In the genomic region with DNA sequence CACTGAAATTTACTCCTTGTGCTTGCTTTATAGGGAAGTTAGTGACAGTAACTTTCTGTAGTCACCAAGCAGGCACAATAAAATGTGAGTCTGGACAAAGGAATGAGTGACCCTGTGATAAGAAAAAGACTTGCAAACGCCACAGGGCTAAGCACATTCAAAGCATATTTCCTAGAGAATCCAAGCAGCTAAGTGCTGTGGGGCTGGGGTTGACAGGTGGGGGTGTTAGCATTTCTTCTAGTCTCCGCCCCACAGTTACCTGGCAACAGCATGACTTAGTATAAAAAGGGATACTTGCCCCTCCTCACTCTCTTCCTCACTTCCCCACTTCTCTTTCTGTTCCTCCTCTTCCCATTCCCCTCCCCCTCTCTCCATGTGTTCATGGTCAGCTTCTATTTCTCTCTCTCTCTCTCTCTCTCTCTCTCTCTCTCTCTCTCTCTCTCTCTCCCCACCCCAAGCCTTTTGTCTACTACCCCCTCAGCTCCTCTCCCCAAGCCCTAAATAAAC, we compare ENCODE assay signal across 33 mouse cellular contexts. TPM values are rescaled to one million over a fixed set of nuclear protein-coding genes. Genes with fewer than 3 reads are reported as not detected.
DNase-seq lines count a peak whose midpoint lies in the region; ATAC-seq lines count a peak whose summit lies in the region.
"Had no signal": no experiment of that assay in that cellular context is flagged by ENCODE, and none has a peak within 500 bp of the region (broad histone marks: within the 10 kb centered on the region; RNA-seq: fewer than 3 reads in every experiment).

No protein-coding gene starts in this region.

- no peak for ATAC-seq in embryonic facial prominence, embryonic 14.5 days (ENCODE audit: low read depth)
- ATAC-seq in granulocyte monocyte progenitor cell, adult 5-6 weeks (replicated peaks; ENCODE audit: poor library complexity, severe bottlenecking), result peak; percentile 72
- peak; percentile 50; the same call in 1 of the 2 replicates for ATAC-seq in megakaryocyte progenitor cell, adult 5-6 weeks (replicated peaks; ENCODE audit: poor library complexity)
- ATAC-seq in heart, embryonic 11.5 days (replicated peaks; ENCODE audit: insufficient number of reproducible peaks, low FRiP score, low TSS enrichment), result no peak
- ATAC-seq: forebrain, embryonic 15.5 days; hindbrain, embryonic 16.5 days; intestine, embryonic 16.5 days; midbrain, embryonic 16.5 days had no signal

- peak; percentile 4 for DNase-seq in embryonic facial prominence, embryonic 14.5 days (ENCODE audit: low spot score)
- no peak for DNase-seq in embryonic facial prominence, embryonic 10.5 days (ENCODE audit: low spot score)
- peak; percentile 20 for DNase-seq in lung, postnatal 14 days
- DNase-seq in left cerebral cortex, adult 11 months (ENCODE audit: low spot score), result no peak
- DNase-seq in adrenal gland, adult 18-20 months (ENCODE audit: low spot score in 2 of 2), result no peak
- DNase-seq: adrenal gland, adult 2 months; cerebellum, adult 2 months; cerebellum, postnatal 25 days; gastrocnemius, postnatal 36 days; heart, adult 2 months; heart, postnatal 14 days; kidney, adult 9 months; kidney, postnatal 14 days; layer of hippocampus, adult 9-11 months; thymus, adult 2 months; thymus, postnatal 36 days had no signal

- no peaks in the 10 kb centered on the region for H3K9me3 ChIP-seq in embryonic facial prominence, embryonic 14.5 days (ENCODE audit: control insufficient read depth, low read length)
- no peaks in the 10 kb centered on the region for H3K9me3 ChIP-seq in embryonic facial prominence, embryonic 10.5 days
- H3K9me3 ChIP-seq in heart, embryonic 11.5 days (replicated peaks; ENCODE audit: control insufficient read depth, low read length), result no peaks in the 10 kb centered on the region
- H3K9me3 ChIP-seq: embryonic facial prominence, embryonic 12.5 days; forebrain, embryonic 10.5 days; forebrain, embryonic 15.5 days; heart, embryonic 13.5 days; limb, embryonic 12.5 days; liver, embryonic 15.5 days had no signal

- no peaks in the 10 kb centered on the region for H3K27me3 ChIP-seq in embryonic facial prominence, embryonic 14.5 days (replicated peaks; ENCODE audit: control insufficient read depth, insufficient read depth, low read length)
- H3K27me3 ChIP-seq in embryonic facial prominence, embryonic 10.5 days (replicated peaks; ENCODE audit: low read depth, poor library complexity, severe bottlenecking), result no peaks in the 10 kb centered on the region
- H3K27me3 ChIP-seq in heart, embryonic 11.5 days (ENCODE audit: control insufficient read depth, insufficient read depth, low read length), result no peaks in the 10 kb centered on the region
- H3K27me3 ChIP-seq: embryonic facial prominence, embryonic 12.5 days; forebrain, embryonic 15.5 days; heart, embryonic 13.5 days; limb, embryonic 12.5 days; liver, embryonic 15.5 days had no signal

- no peaks in the 10 kb centered on the region for H3K36me3 ChIP-seq in embryonic facial prominence, embryonic 14.5 days (ENCODE audit: control insufficient read depth, insufficient read depth, low read length)
- H3K36me3 ChIP-seq in embryonic facial prominence, embryonic 10.5 days (replicated peaks), result no peaks in the 10 kb centered on the region
- no peaks in the 10 kb centered on the region for H3K36me3 ChIP-seq in heart, embryonic 11.5 days (ENCODE audit: control insufficient read depth, insufficient read depth, low read length)
- H3K36me3 ChIP-seq: embryonic facial prominence, embryonic 12.5 days; forebrain, embryonic 10.5 days; forebrain, embryonic 15.5 days; heart, embryonic 13.5 days; limb, embryonic 12.5 days; liver, embryonic 15.5 days had no signal

- no peak overlapping the region for H3K4me2 ChIP-seq in embryonic facial prominence, embryonic 14.5 days (ENCODE audit: low read depth, low read length)
- H3K4me2 ChIP-seq in heart, embryonic 11.5 days, result no peak overlapping the region
- H3K4me2 ChIP-seq: embryonic facial prominence, embryonic 12.5 days; forebrain, embryonic 15.5 days; heart, embryonic 13.5 days; limb, embryonic 12.5 days; liver, embryonic 15.5 days; midbrain, embryonic 11.5 days had no signal

- no peaks in the 10 kb centered on the region for H3K4me1 ChIP-seq in embryonic facial prominence, embryonic 14.5 days (ENCODE audit: control insufficient read depth, insufficient read depth, low read length)
- H3K4me1 ChIP-seq in embryonic facial prominence, embryonic 10.5 days, result no peaks in the 10 kb centered on the region
- H3K4me1 ChIP-seq in heart, embryonic 11.5 days (ENCODE audit: control insufficient read depth, insufficient read depth, low read length), result no peaks in the 10 kb centered on the region
- H3K4me1 ChIP-seq: embryonic facial prominence, embryonic 12.5 days; forebrain, embryonic 15.5 days; limb, embryonic 12.5 days; liver, embryonic 15.5 days had no signal

- no peak overlapping the region for H3K4me3 ChIP-seq in embryonic facial prominence, embryonic 14.5 days (ENCODE audit: low read depth, low read length)
- H3K4me3 ChIP-seq in embryonic facial prominence, embryonic 10.5 days, result no peak overlapping the region
- no peak overlapping the region for H3K4me3 ChIP-seq in heart, embryonic 11.5 days (ENCODE audit: low read depth, low read length)
- H3K4me3 ChIP-seq: embryonic facial prominence, embryonic 12.5 days; forebrain, embryonic 10.5 days; forebrain, embryonic 15.5 days; heart, adult 2 months; heart, embryonic 13.5 days; limb, embryonic 12.5 days; liver, embryonic 15.5 days had no signal

- no peak overlapping the region for H3K9ac ChIP-seq in embryonic facial prominence, embryonic 14.5 days (ENCODE audit: low read depth, low read length)
- no peak overlapping the region for H3K9ac ChIP-seq in heart, embryonic 11.5 days (ENCODE audit: low read depth, low read length)
- H3K9ac ChIP-seq: embryonic facial prominence, embryonic 12.5 days; forebrain, embryonic 15.5 days; heart, embryonic 13.5 days; limb, embryonic 12.5 days; liver, embryonic 15.5 days had no signal

- H3K27ac ChIP-seq in embryonic facial prominence, embryonic 14.5 days (replicated peaks; ENCODE audit: low read depth, low read length), result no peak overlapping the region
- H3K27ac ChIP-seq in embryonic facial prominence, embryonic 10.5 days (replicated peaks), result no peak overlapping the region
- no peak overlapping the region for H3K27ac ChIP-seq in heart, embryonic 11.5 days (ENCODE audit: low read depth, low read length)
- H3K27ac ChIP-seq: embryonic facial prominence, embryonic 12.5 days; forebrain, embryonic 10.5 days; forebrain, embryonic 15.5 days; heart, adult 2 months; heart, embryonic 13.5 days; limb, embryonic 12.5 days; liver, embryonic 15.5 days had no signal

- 73% methylated on average over 2 of the region's 2 CpGs for WGBS in embryonic facial prominence, embryonic 14.5 days
- 54% methylated on average over 2 of the region's 2 CpGs for WGBS in embryonic facial prominence, embryonic 10.5 days
- 31% methylated on average over 2 of the region's 2 CpGs for WGBS in heart, embryonic 11.5 days (ENCODE audit: insufficient replicate concordance)

RNA-seq across cellular contexts. Expression of a gene that starts 11.4 kb away (rescaled TPM):
- polyA plus RNA-seq in embryonic facial prominence, embryonic 14.5 days (2014; fragmentation: Nextera tagmentation; extraction: Ambion mirVana), result 2.5 and 2.8 TPM in 2 replicates
- 0.55 and 0.60 TPM in 2 replicates for polyA plus RNA-seq in embryonic facial prominence, embryonic 10.5 days (2016; fragmentation: Nextera tagmentation; extraction: Ambion mirVana)
- total RNA-seq in granulocyte monocyte progenitor cell, adult 5-6 weeks (2014; fragmentation: Nextera tagmentation), result not detected in 2 replicates
- total RNA-seq in granulocyte monocyte progenitor cell, adult 5-6 weeks (2017), result not detected in 2 replicates
- not detected in 2 replicates for total RNA-seq in megakaryocyte progenitor cell, adult 5-6 weeks (2015)
- total RNA-seq in megakaryocyte progenitor cell, adult 5-6 weeks (2017), result not detected in 2 replicates
- total RNA-seq in adrenal gland, adult 18-20 months (2021), result not detected
- 0.23 and 0.26 TPM in 2 replicates for polyA plus RNA-seq in heart, embryonic 11.5 days (2014; fragmentation: Nextera tagmentation; extraction: Ambion mirVana)
- total RNA-seq: gastrocnemius, postnatal 36 days; heart, adult 2 months; left cerebral cortex, adult 18-20 months; left cerebral cortex, postnatal 14 days; MEL; neutrophil, adult 5-6 weeks had no signal
- polyA plus RNA-seq: forebrain, embryonic 15.5 days had no signal

Comparison
In these comparisons a context has a peak if more than half of its experiments do, and no peak if none do; other contexts are left out.
1. DNase-seq: peak in embryonic facial prominence, embryonic 14.5 days (single experiment) and lung, postnatal 14 days (single experiment); none in embryonic facial prominence, embryonic 10.5 days (single experiment), left cerebral cortex, adult 11 months (single experiment) and adrenal gland, adult 18-20 months (0 of 2).
2. ATAC-seq: peak in granulocyte monocyte progenitor cell, adult 5-6 weeks (single experiment) and megakaryocyte progenitor cell, adult 5-6 weeks (single experiment); none in embryonic facial prominence, embryonic 14.5 days (single experiment) and heart, embryonic 11.5 days (single experiment).